Mouse (Mus musculus) CD4-positive, CD25-positive, alpha-beta regulatory T cell, adult 4 months (primary cell): ENCODE measurements around the gene Abo. TPM values are rescaled to one million over a fixed set of nuclear protein-coding genes. Genes with fewer than 3 reads are reported as not detected.

Source experiments
- ATAC-seq: one replicate; pipeline ENCODE4 v1.8.0; 2017
- polyA plus RNA-seq, 2 experiments: library from polyadenylated mRNA; unstranded; fragments of 100-300 nt; shearing (Covaris generic); gene quantifications; one replicate each; pipeline ENCODE4 v1.2.1; 2017

Abo gene
- polyA plus RNA-seq, 2 experiments from 2014 or later, result not detected

- no peak for ATAC-seq
These were observed 1.9 kb downstream of the Abo start for GRCm38 (mm10) chr2:26862856-26863255.

GRCm38 (mm10) chr2:26847706-26848105 is 17.1 kb downstream of the Abo start:
- ATAC-seq, result no peak

GRCm38 (mm10) chr2:26832478-26832877 is 32.3 kb downstream of the Abo start:
- no peak for ATAC-seq

GRCm38 (mm10) chr2:26828047-26828446 is 36.7 kb downstream of the Abo start:
- no peak for ATAC-seq

GRCm38 (mm10) chr2:26827261-26827975 is 37.4 kb downstream of the Abo start:
- ATAC-seq, result no peak

Other genes with a start within 250 kb of the Abo start
- gene Fam69b, start 236.5 kb downstream of the Abo start, polyA plus RNA-seq, result 1 to 10 TPM; 1.5 to 2.6 TPM
- gene Lcn4, start 193.7 kb downstream of the Abo start, polyA plus RNA-seq, result under 1 TPM in 1 of 2 experiments, not detected in 1; 0.92 TPM
- 10 to 100 TPM; 27.3 to 56.2 TPM for gene Surf6, start 37.9 kb upstream of the Abo start, polyA plus RNA-seq
- 10 to 100 TPM; 10.6 to 19.6 TPM for gene Med22, start 45.7 kb upstream of the Abo start, polyA plus RNA-seq
- 1,000 to 10,000 TPM in 1 of 2 experiments, 100 to 1,000 TPM in 1; 646 to 1,008 TPM for gene Rpl7a, start 45.8 kb upstream of the Abo start, polyA plus RNA-seq
- gene Surf2, start 51.4 kb upstream of the Abo start, polyA plus RNA-seq, result 10 to 100 TPM; 51.4 to 64.4 TPM
- 100 to 1,000 TPM; 100 to 116 TPM for gene Surf1, start 51.6 kb upstream of the Abo start, polyA plus RNA-seq
- gene Surf4, start 68.9 kb upstream of the Abo start, polyA plus RNA-seq, result 100 to 1,000 TPM in 1 of 2 experiments, 10 to 100 TPM in 1; 83.0 to 121 TPM
- gene Stkld1, start 69.1 kb upstream of the Abo start, polyA plus RNA-seq, result under 1 TPM in 1 of 2 experiments, not detected in 1; 0.42 TPM
- 10 to 100 TPM; 55.5 to 76.3 TPM for gene Rexo4, start 99.4 kb upstream of the Abo start, polyA plus RNA-seq
- gene Adamts13, start 108.4 kb upstream of the Abo start, polyA plus RNA-seq, result not detected
- 10 to 100 TPM; 18.6 to 18.9 TPM for gene Cacfd1, start 144.9 kb upstream of the Abo start, polyA plus RNA-seq
- 1 to 10 TPM; 2.4 to 5.6 TPM for gene Slc2a6, start 163.0 kb upstream of the Abo start, polyA plus RNA-seq
- gene Mymk, start 207.2 kb upstream of the Abo start, polyA plus RNA-seq, result not detected
- gene Adamtsl2, start 214.4 kb upstream of the Abo start, polyA plus RNA-seq, result under 1 TPM in 1 of 2 experiments, not detected in 1; 0.31 TPM